Mouse (Mus musculus): Measurements from ENCODE around the gene Shisa8. TPM values are rescaled to one million over a fixed set of nuclear protein-coding genes. Genes with fewer than 3 reads are reported as not detected.

Shisa8 gene
- total RNA-seq, 2 experiments from 2014 or later, result 0.14 to 0.19 TPM

GRCm38 (mm10) chr15:82182311-82182710 is 30.3 kb downstream of the Shisa8 start:
- intact Hi-C loops (cut with DNase I), result loop anchor here (5.0 kb wide), 1 partner anchor 50 kb away; no protein-coding TSS in a partner anchor

GRCm38 (mm10) chr15:82181131-82181530 is 31.5 kb downstream of the Shisa8 start:
- no peak for DNase-seq
- intact Hi-C loops (cut with DNase I), result loop anchor here (5.0 kb wide), 1 partner anchor 51 kb away; no protein-coding TSS in a partner anchor

More at GRCm38 (mm10) chr15:82182311-82182710, 30.3 kb downstream of the Shisa8 start:
- no peak for DNase-seq

GRCm38 (mm10) chr15:82177743-82178290 is 34.8 kb downstream of the Shisa8 start:
- DNase-seq, result no peak
- intact Hi-C loops (cut with DNase I), result no loop called here

- intact Hi-C loops (cut with DNase I), result no loop called here
- no peak for DNase-seq
These were observed 37.5 kb downstream of the Shisa8 start for GRCm38 (mm10) chr15:82175091-82175490.

GRCm38 (mm10) chr15:82172648-82173047 is 40.0 kb downstream of the Shisa8 start:
- no peak for DNase-seq
- intact Hi-C loops (cut with DNase I), result no loop called here

GRCm38 (mm10) chr15:82170437-82171377 is 41.9 kb downstream of the Shisa8 start:
- DNase-seq, result no peak
- intact Hi-C loops (cut with DNase I), result no loop called here

GRCm38 (mm10) chr15:82169671-82170070 is 42.9 kb downstream of the Shisa8 start:
- DNase-seq, result no peak
- intact Hi-C loops (cut with DNase I), result loop anchor here (5.0 kb wide), 1 partner anchor 42 kb away; the partner anchor contains the start of gene Ccdc134

GRCm38 (mm10) chr15:82167201-82168168 is 45.1 kb downstream of the Shisa8 start:
- no peak for DNase-seq
- intact Hi-C loops (cut with DNase I), result loop anchor here (5.0 kb wide), 1 partner anchor 40 kb away; the partner anchor contains the start of gene Ccdc134

GRCm38 (mm10) chr15:82166240-82167100 is 46.1 kb downstream of the Shisa8 start:
- DNase-seq, result no peak
- intact Hi-C loops (cut with DNase I), result loop anchor here (5.0 kb wide), 1 partner anchor 39 kb away; the partner anchor contains the start of gene Ccdc134

GRCm38 (mm10) chr15:82165332-82166239 is 47.0 kb downstream of the Shisa8 start:
- intact Hi-C loops (cut with DNase I), result loop anchor here (1.0 to 5.0 kb wide), 4 partner anchors 17 to 100 kb away; partner anchors contain the start of gene Ccdc134
- DNase-seq, result peak; percentile 82 to 88

- intact Hi-C loops (cut with DNase I), result loop anchor here (2.0 kb wide), 1 partner anchor 16 kb away; no protein-coding TSS in a partner anchor
- no peak for DNase-seq
These were observed 48.1 kb downstream of the Shisa8 start for GRCm38 (mm10) chr15:82164496-82164895.

- no peak for DNase-seq
- intact Hi-C loops (cut with DNase I), result loop anchor here (2.0 kb wide), 1 partner anchor 15 kb away; no protein-coding TSS in a partner anchor
These were observed 48.6 kb downstream of the Shisa8 start for GRCm38 (mm10) chr15:82164061-82164399.

GRCm38 (mm10) chr15:82163356-82164060 is 49.1 kb downstream of the Shisa8 start:
- no peak for DNase-seq
- intact Hi-C loops (cut with DNase I), result loop anchor here (2.0 kb wide), 1 partner anchor 15 kb away; no protein-coding TSS in a partner anchor

- intact Hi-C loops (cut with DNase I), result no loop called here
- no peak for DNase-seq
These were observed 50.5 kb downstream of the Shisa8 start for GRCm38 (mm10) chr15:82161965-82162600.

GRCm38 (mm10) chr15:82160731-82161640 is 51.6 kb downstream of the Shisa8 start:
- DNase-seq, result no peak
- intact Hi-C loops (cut with DNase I), result no loop called here

- intact Hi-C loops (cut with DNase I), result no loop called here
- no peak for DNase-seq
These were observed 53.1 kb downstream of the Shisa8 start for GRCm38 (mm10) chr15:82159471-82159870.

Measured in heart, postnatal 36 days (tissue).